Mouse (Mus musculus) G1E (cell line): ENCODE measurements around the gene Dusp14. TPM values are rescaled to one million over a fixed set of nuclear protein-coding genes. Genes with fewer than 3 reads are reported as not detected.

Source experiments
- ATAC-seq: 2 replicates; pipeline ENCODE4 v1.8.0; 2016; ENCODE audit warnings: mild to moderate bottlenecking; ENCODE audit not compliant: insufficient number of reproducible peaks, poor library complexity, low FRiP score, severe bottlenecking; ENCODE audit errors: extremely low read depth
- DNase-seq: peaks from one replicate; pipeline ENCODE4 v3.0.0; 2012; ENCODE audit warnings: low spot score
- H3K27me3 ChIP-seq: 2 replicates; pipeline ENCODE4 v1.6.1; 2012; ENCODE audit warnings: mild to moderate bottlenecking, low read length, inconsistent platforms; ENCODE audit not compliant: insufficient read depth
- H3K36me3 ChIP-seq: replicated peaks from 2 replicates; pipeline ENCODE3; 2012; ENCODE audit warnings: mild to moderate bottlenecking, inconsistent platforms
- H3K4me1 ChIP-seq: 2 replicates; pipeline ENCODE4 v1.6.1; 2012; ENCODE audit warnings: low read depth, low read length, inconsistent platforms, mixed read lengths; ENCODE audit not compliant: insufficient read depth
- H3K4me3 ChIP-seq: 2 replicates; pipeline ENCODE4 v1.5.1; 2012; ENCODE audit warnings: low read depth, mild to moderate bottlenecking, inconsistent platforms, low read length, moderate library complexity, mixed read lengths
- H3K9me3 ChIP-seq: replicated peaks from 2 replicates; pipeline ENCODE4 v1.6.1; 2012; ENCODE audit warnings: inconsistent platforms
- CTCF ChIP-seq: IDR thresholded peaks from 2 replicates; pipeline ENCODE4 v1.5.1; 2012; ENCODE audit warnings: low read depth, low read length, inconsistent platforms, mixed read lengths
- GATA1 ChIP-seq: IDR thresholded peaks from 2 replicates; pipeline ENCODE4 v1.6.1; 2012; ENCODE audit warnings: borderline replicate concordance, low read length, inconsistent platforms, mixed read lengths
- GATA2 ChIP-seq: IDR thresholded peaks from 2 replicates; pipeline ENCODE4 v1.6.1; 2012; ENCODE audit warnings: low read depth, low read length, inconsistent platforms, borderline replicate concordance
- POLR2AphosphoS5 ChIP-seq: IDR thresholded peaks from 2 replicates; pipeline ENCODE4 v1.6.1; 2012; ENCODE audit warnings: low read depth, low read length, inconsistent platforms; ENCODE audit not compliant: insufficient replicate concordance
- TAL1 ChIP-seq: conservative IDR thresholded peaks from 2 replicates; pipeline ENCODE4 v1.6.1; 2012; ENCODE audit warnings: low read depth, low read length, inconsistent platforms, mixed read lengths
- polyA plus RNA-seq: library from polyadenylated mRNA; stranded (reverse); fragments of >175 nt; gene quantifications from 2 replicates; pipeline ENCODE4 v1.2.3, GENCODE M21; 2012
- total RNA-seq, 2 experiments: library from RNA; stranded (forward) in 1 of 2; stranded (reverse) in 1 of 2; fragments of 200-1000 nt in 1 of 2; fragments of >200 nt in 1 of 2; fragmentation: Nextera tagmentation in 1 of 2; gene quantifications; 2 replicates each; pipeline ENCODE4 v1.2.3; 2014 to 2017

Dusp14 gene
- total and polyA plus RNA-seq, 3 experiments = not detected

DNA sequence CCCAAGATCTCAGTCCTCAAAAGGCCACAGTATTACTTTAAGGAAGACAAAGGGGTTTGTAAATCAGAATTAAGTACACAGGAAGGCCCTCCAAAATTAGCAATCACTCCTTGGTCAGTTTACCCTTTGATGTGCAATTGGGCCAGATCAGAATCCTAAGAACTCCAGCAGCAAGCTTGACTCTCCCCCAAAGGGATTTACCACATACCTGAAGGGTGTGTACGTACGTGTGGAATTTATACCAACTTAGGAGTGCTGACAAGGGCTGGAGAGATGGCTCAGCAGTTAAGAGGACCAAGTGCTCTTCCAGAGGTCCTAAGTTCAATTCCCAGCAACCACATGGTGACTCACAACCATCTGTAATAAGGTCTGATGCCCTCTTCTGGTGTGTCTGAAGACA is 7.2 kb downstream of the Dusp14 start:
- H3K27me3 ChIP-seq = peaks cover 26% of the 10 kb centered on the region
- H3K9me3 ChIP-seq = no peaks in the 10 kb centered on the region
- H3K4me3 ChIP-seq = no peak overlapping the region
- DNase-seq (no peak), ATAC-seq (no peak)
- TF ChIP-seq GATA2 = no peak
- TF ChIP-seq CTCF = no peak
- TF ChIP-seq GATA1 = no peak
- H3K36me3 ChIP-seq = no peaks in the 10 kb centered on the region
- H3K4me1 ChIP-seq = no peaks in the 10 kb centered on the region

GRCm38 (mm10) chr11:84060635-84061034 is 8.4 kb downstream of the Dusp14 start:
- Histone ChIP-seq H3K36me3 (no peaks in the 10 kb centered on the region), H3K4me3 (no peak overlapping the region), H3K4me1 (no peaks in the 10 kb centered on the region), H3K9me3 (no peaks in the 10 kb centered on the region; the same call in 1 of the 2 replicates), H3K27me3 (peaks cover 20% of the 10 kb centered on the region)
- TF ChIP-seq POLR2AphosphoS5 (no peak), TAL1 (no peak), GATA1 (no peak), CTCF (no peak), GATA2 (no peak)
- DNase-seq (no peak), ATAC-seq (no peak)

GRCm38 (mm10) chr11:84059784-84060183 is 9.3 kb downstream of the Dusp14 start:
- no peaks in the 10 kb centered on the region for H3K4me1 ChIP-seq
- H3K36me3 ChIP-seq = no peaks in the 10 kb centered on the region
- TF ChIP-seq CTCF (no peak), GATA1 (no peak), POLR2AphosphoS5 (no peak), GATA2 (no peak), TAL1 (no peak)
- peaks cover 25% of the 10 kb centered on the region for H3K27me3 ChIP-seq
- no peak for ATAC-seq
- no peak overlapping the region for H3K4me3 ChIP-seq
- no peaks in the 10 kb centered on the region; the same call in 1 of the 2 replicates for H3K9me3 ChIP-seq
- no peak for DNase-seq

DNA sequence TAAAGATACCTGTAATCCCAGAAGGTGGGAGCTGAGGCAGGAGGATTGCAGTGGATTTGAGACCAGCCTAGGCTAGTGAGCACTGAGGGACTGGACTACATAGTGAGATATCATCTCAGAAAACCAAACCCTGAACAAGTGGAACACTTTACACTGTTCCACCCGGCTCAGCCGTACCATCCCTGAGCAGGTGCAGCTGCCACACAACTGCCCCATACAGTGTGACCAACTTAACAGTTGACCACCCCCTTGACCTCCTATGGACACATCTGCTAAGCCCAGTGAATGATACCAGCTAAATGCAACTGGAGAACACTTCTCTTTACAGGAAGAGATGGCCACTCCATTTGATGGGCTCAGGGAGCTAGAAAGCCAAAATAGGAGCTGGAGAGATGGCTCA is 11.6 kb downstream of the Dusp14 start:
- no peak for DNase-seq
- H3K4me1 ChIP-seq = no peaks in the 10 kb centered on the region
- H3K4me3 ChIP-seq = no peak overlapping the region
- H3K36me3 ChIP-seq = no peaks in the 10 kb centered on the region
- no peaks in the 10 kb centered on the region; the same call in 1 of the 2 replicates for H3K9me3 ChIP-seq
- TF ChIP-seq CTCF (no peak), GATA1 (no peak), GATA2 (no peak), TAL1 (no peak), POLR2AphosphoS5 (no peak)
- ATAC-seq = no peak
- peaks cover 26% of the 10 kb centered on the region for H3K27me3 ChIP-seq

DNA sequence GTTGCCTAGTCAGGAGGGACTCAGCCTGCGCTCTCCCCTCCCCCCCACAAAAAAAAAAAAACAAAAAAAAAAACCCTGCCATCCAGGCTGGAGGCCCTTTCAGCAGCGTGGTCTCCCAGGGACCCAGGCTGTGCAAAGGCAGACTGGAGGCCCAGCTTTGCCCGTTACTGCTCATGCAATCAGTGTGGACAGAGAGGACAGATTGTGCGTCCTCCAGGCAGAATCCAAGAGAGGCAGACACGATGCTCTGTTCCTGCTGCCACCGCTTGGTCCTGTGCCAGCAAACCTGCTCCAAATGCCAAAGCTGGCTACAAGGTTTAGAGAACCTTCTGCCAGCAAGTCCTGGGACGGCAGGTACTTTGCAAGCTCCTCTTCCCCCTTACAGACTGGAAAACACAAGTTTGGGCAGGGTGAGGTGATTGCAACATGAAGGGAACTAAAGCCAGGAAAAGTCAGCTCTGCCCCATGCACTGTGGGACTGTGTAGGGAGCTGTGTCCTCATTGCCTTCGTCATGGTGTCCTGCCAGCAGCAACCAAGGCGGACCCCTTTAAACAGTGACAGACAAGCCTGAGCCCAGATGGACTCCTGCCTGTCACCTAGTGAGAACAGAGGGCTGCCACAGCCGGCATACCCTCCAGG is 15.4 kb downstream of the Dusp14 start:
- no peaks in the 10 kb centered on the region; the same call in 1 of the 2 replicates for H3K9me3 ChIP-seq
- no peaks in the 10 kb centered on the region for H3K4me1 ChIP-seq
- DNase-seq (no peak), ATAC-seq (no peak)
- H3K4me3 ChIP-seq = no peak overlapping the region
- H3K36me3 ChIP-seq = no peaks in the 10 kb centered on the region
- TF ChIP-seq TAL1 (no peak), GATA1 (no peak), GATA2 (no peak), CTCF (no peak), POLR2AphosphoS5 (no peak)
- peaks cover 36% of the 10 kb centered on the region for H3K27me3 ChIP-seq

- ATAC-seq (no peak), DNase-seq (no peak)
- no peaks in the 10 kb centered on the region for H3K4me1 ChIP-seq
- no peak overlapping the region for H3K4me3 ChIP-seq
- H3K9me3 ChIP-seq = no peaks in the 10 kb centered on the region; the same call in 1 of the 2 replicates
- H3K27me3 ChIP-seq = peaks cover 40% of the 10 kb centered on the region
- H3K36me3 ChIP-seq = no peaks in the 10 kb centered on the region
- TF ChIP-seq CTCF (no peak), GATA1 (no peak), TAL1 (no peak)
These were observed 16.0 kb downstream of the Dusp14 start for GRCm38 (mm10) chr11:84053055-84053454.

- TF ChIP-seq GATA2 (no peak), TAL1 (no peak), CTCF (no peak), POLR2AphosphoS5 (no peak), GATA1 (no peak)
- ATAC-seq (no peak), DNase-seq (no peak)
- peaks cover 31% of the 10 kb centered on the region for H3K27me3 ChIP-seq
- peaks cover 7% of the 10 kb centered on the region for H3K36me3 ChIP-seq
- H3K9me3 ChIP-seq = no peaks in the 10 kb centered on the region
- H3K4me3 ChIP-seq = no peak overlapping the region
- H3K4me1 ChIP-seq = peaks cover 5% of the 10 kb centered on the region; the same call in 1 of the 2 replicates
These were observed 20.6 kb downstream of the Dusp14 start for GRCm38 (mm10) chr11:84048411-84048810.
